In the genomic region with DNA sequence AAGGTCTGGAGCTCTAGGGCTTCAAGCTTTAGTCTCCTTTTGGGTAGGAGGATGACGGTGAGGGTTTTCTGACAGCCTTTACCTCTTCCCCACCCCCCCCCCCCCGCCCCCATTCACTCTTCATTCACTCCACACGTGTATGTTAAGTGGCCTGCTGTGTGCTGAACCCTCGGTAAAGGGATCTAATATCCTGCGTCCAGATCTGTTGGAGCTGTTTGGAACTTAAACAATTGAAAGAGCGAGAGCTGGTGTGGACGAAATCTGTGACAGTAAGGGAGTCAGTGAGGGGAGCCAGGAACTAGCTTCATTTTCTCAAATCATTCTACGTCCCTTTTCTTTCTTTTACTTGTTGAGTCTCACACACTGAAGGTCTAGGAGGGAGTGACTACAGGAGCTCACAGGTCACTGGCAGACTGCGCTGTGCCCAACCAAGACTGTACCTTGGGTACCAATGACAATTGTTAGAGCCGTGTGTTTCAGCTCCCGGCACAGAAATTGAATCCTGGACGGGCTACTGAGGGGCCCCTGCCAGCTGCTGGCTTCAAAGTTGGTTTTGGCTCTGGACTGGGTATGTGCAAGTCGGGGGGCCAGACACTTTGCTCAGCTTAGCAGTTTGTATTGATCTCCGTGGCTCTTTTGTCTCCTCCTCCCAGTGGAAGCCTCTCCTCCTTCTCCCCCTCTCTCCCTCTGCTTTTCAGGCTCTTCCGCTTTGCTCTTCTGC, we compare ENCODE assay signal across 8 mouse cellular contexts. TPM values are rescaled to one million over a fixed set of nuclear protein-coding genes. Genes with fewer than 3 reads are reported as not detected.
DNase-seq lines count a peak whose midpoint lies in the region; ATAC-seq and TF ChIP-seq lines count a peak whose summit lies in the region.

A gene (plus strand): TSS at position 689 of the 721 bp plus-strand sequence.

- no peaks in the 10 kb centered on the region for H3K9me3 ChIP-seq in forebrain, embryonic 10.5 days
- H3K9me3 ChIP-seq in midbrain, embryonic 15.5 days = no peaks in the 10 kb centered on the region

- ATAC-seq in midbrain, embryonic 15.5 days (replicated peaks) = peak; percentile 79

- no peaks in the 10 kb centered on the region for H3K4me1 ChIP-seq in bone marrow, adult 2 months (ENCODE audit: control insufficient read depth, insufficient read depth, low read length)
- peaks cover 9% of the 10 kb centered on the region; the same call in 1 of the 2 replicates for H3K4me1 ChIP-seq in forebrain, embryonic 10.5 days
- no peaks in the 10 kb centered on the region for H3K4me1 ChIP-seq in midbrain, embryonic 15.5 days

- peak within 1 kb of the TSS; percentile 22 for H3K4me3 ChIP-seq in bone marrow, adult 2 months (replicated peaks; ENCODE audit: control insufficient read depth, low read depth, low read length)
- peak within 1 kb of the TSS; percentile 50 for H3K4me3 ChIP-seq in forebrain, embryonic 10.5 days
- H3K4me3 ChIP-seq in midbrain, embryonic 15.5 days = peak within 1 kb of the TSS; percentile 43

- H3K27me3 ChIP-seq in forebrain, embryonic 10.5 days (ENCODE audit: poor library complexity, severe bottlenecking) = peaks cover 78% of the 10 kb centered on the region
- no peaks in the 10 kb centered on the region for H3K27me3 ChIP-seq in midbrain, embryonic 15.5 days (replicated peaks)

- no peaks in the 10 kb centered on the region for H3K36me3 ChIP-seq in forebrain, embryonic 10.5 days (replicated peaks)
- no peaks in the 10 kb centered on the region for H3K36me3 ChIP-seq in midbrain, embryonic 15.5 days (replicated peaks)

- TF ChIP-seq CTCF in bone marrow, adult 2 months (IDR thresholded peaks at IDR 0.05; ENCODE audit: control insufficient read depth, insufficient read depth, low read length) = no peak

- no peak for TF ChIP-seq POLR2A in bone marrow, adult 2 months (IDR thresholded peaks at IDR 0.05; ENCODE audit: borderline replicate concordance, control insufficient read depth, low read depth, low read length)

- peak; percentile 0 to 8 for DNase-seq in heart, adult 18-20 months
- no peak for DNase-seq in heart, adult 11 months
- no peak for DNase-seq in forebrain, embryonic 10.5 days (ENCODE audit: extremely low spot score, low spot score)
- peak in 1 of 2 experiments; percentile 27 for DNase-seq in layer of hippocampus, adult 8-10 months (ENCODE audit: low spot score in 2 of 2)
- no peak for DNase-seq in spleen, postnatal 4 days (ENCODE audit: low spot score in 2 of 2)
- DNase-seq in yolk sac, embryonic 10.5 days (ENCODE audit: low spot score) = no peak

- no peak within 1 kb of the TSS for H3K27ac ChIP-seq in bone marrow, adult 2 months (ENCODE audit: control insufficient read depth, insufficient read depth, low read depth, low read length, poor library complexity)
- peak within 1 kb of the TSS; percentile 76 for H3K27ac ChIP-seq in forebrain, embryonic 10.5 days
- peak within 1 kb of the TSS; percentile 83 for H3K27ac ChIP-seq in midbrain, embryonic 15.5 days

- H3K9ac ChIP-seq in midbrain, embryonic 15.5 days = peak within 1 kb of the TSS; percentile 48

- WGBS in bone marrow, adult 2 months = 37% methylated on average over 15 of the region's 15 CpGs
- whole genome bisulfite sequencing in forebrain, embryonic 10.5 days = 35% methylated on average over 15 of the region's 15 CpGs
- WGBS in midbrain, embryonic 15.5 days = 36% methylated on average over 15 of the region's 15 CpGs

- peak within 1 kb of the TSS; percentile 54 for H3K4me2 ChIP-seq in midbrain, embryonic 15.5 days

RNA-seq across cellular contexts. Expression of the gene that starts here (rescaled TPM):
- total RNA-seq in heart, adult 18-20 months (2021) = under 1 TPM; 0.37 to 0.49 TPM
- 0.84 and 2.0 TPM in 2 replicates for polyA plus RNA-seq in bone marrow, adult 2 months (2011; ENCODE audit: insufficient read depth, insufficient read length, low replicate concordance, missing spikeins)
- polyA plus RNA-seq in forebrain, embryonic 10.5 days (2016; fragmentation: Nextera tagmentation; extraction: Ambion mirVana) = 1.7 TPM in 2 replicates
- 10 to 100 TPM; 30.2 to 48.0 (median 41.8) TPM for total RNA-seq in layer of hippocampus, adult 8-10 months (2022)
- polyA plus RNA-seq in midbrain, embryonic 15.5 days (2015; fragmentation: Nextera tagmentation; extraction: Ambion mirVana) = 23.1 and 27.0 TPM in 2 replicates

Comparison
In these comparisons a context has a peak if more than half of its experiments do, and no peak if none do; other contexts are left out.
1. RNA of the gene that starts here (total RNA-seq): 30.2 to 48.0 TPM in layer of hippocampus, adult 8-10 months; 0.37 to 0.49 TPM in heart, adult 18-20 months; every median in the first group is over 10 times any median in the second.
2. Peak in DNase-seq in heart, adult 18-20 months; RNA of the gene not detected or under 1 TPM.
3. Peak in every context shown above with its lines, with median percentiles within 50 percentile points of each other: H3K4me3 ChIP-seq.